Mouse (Mus musculus): Measurements from ENCODE around the gene Med24.
A peak's percentile ranks its signal among the peaks of the same experiment; 100 is the strongest.

Gene Med24

GRCm38 (mm10) chr11:98729119-98729588 lies at the start of gene Med24:
Gene Med24 (minus strand): TSS chr11:98729435.
- peak; percentile 80 for DNase-seq (ENCODE audit: low read depth, low spot score)

GRCm38 (mm10) chr11:98777888-98778287 lies 48.7 kb upstream of the Med24 start:
- no peak for DNase-seq (ENCODE audit: low read depth, low spot score)

- DNase-seq (ENCODE audit: low read depth, low spot score), result no peak
Measured at GRCm38 (mm10) chr11:98776843-98777590, 47.8 kb upstream of the Med24 start.

GRCm38 (mm10) chr11:98776052-98776764 lies 47.0 kb upstream of the Med24 start:
- DNase-seq (ENCODE audit: low read depth, low spot score), result no peak

- peak; percentile 92 for DNase-seq (ENCODE audit: low read depth, low spot score)
Measured at GRCm38 (mm10) chr11:98775348-98776051, 46.3 kb upstream of the Med24 start.

- DNase-seq (ENCODE audit: low read depth, low spot score), result no peak
Measured at GRCm38 (mm10) chr11:98774582-98775347, 45.5 kb upstream of the Med24 start, which contains the start of gene Nr1d1. Gene Nr1d1 (minus strand): TSS chr11:98775333.

- DNase-seq (ENCODE audit: low read depth, low spot score), result peak; percentile 90
Measured at GRCm38 (mm10) chr11:98773635-98774295, 44.5 kb upstream of the Med24 start.

GRCm38 (mm10) chr11:98772667-98773171 lies 43.5 kb upstream of the Med24 start:
- no peak for DNase-seq (ENCODE audit: low read depth, low spot score)

- no peak for DNase-seq (ENCODE audit: low read depth, low spot score)
Measured at GRCm38 (mm10) chr11:98771844-98772525, 42.8 kb upstream of the Med24 start.

GRCm38 (mm10) chr11:98771131-98771530 lies 41.9 kb upstream of the Med24 start:
- no peak for DNase-seq (ENCODE audit: low read depth, low spot score)

- no peak for DNase-seq (ENCODE audit: low read depth, low spot score)
Measured at GRCm38 (mm10) chr11:98770096-98770975, 41.1 kb upstream of the Med24 start.

- DNase-seq (ENCODE audit: low read depth, low spot score), result no peak
Measured at GRCm38 (mm10) chr11:98769007-98769954, 40.0 kb upstream of the Med24 start.

- DNase-seq (ENCODE audit: low read depth, low spot score), result no peak
Measured at GRCm38 (mm10) chr11:98768127-98769006, 39.1 kb upstream of the Med24 start.

GRCm38 (mm10) chr11:98767713-98768112 lies 38.5 kb upstream of the Med24 start:
- no peak for DNase-seq (ENCODE audit: low read depth, low spot score)

GRCm38 (mm10) chr11:98767276-98767675 lies 38.0 kb upstream of the Med24 start:
- no peak for DNase-seq (ENCODE audit: low read depth, low spot score)

- no peak for DNase-seq (ENCODE audit: low read depth, low spot score)
Measured at GRCm38 (mm10) chr11:98766816-98767215, 37.6 kb upstream of the Med24 start.

- no peak for DNase-seq (ENCODE audit: low read depth, low spot score)
Measured at GRCm38 (mm10) chr11:98766346-98766745, 37.1 kb upstream of the Med24 start.
